Mouse (Mus musculus): ENCODE measurements around the gene Ttll8.

Gene Ttll8

GRCm38 (mm10) chr15:88921131-88921991, 32.9 kb downstream of the Ttll8 start:
- DNase-seq (ENCODE audit: low spot score in 2 of 2), result peak; percentile 59 to 71

GRCm38 (mm10) chr15:88920065-88920464, 34.2 kb downstream of the Ttll8 start:
- DNase-seq (ENCODE audit: low spot score in 2 of 2), result no peak

GRCm38 (mm10) chr15:88919328-88919727, 34.9 kb downstream of the Ttll8 start:
- no peak for DNase-seq (ENCODE audit: low spot score in 2 of 2)

GRCm38 (mm10) chr15:88917126-88917525, 37.1 kb downstream of the Ttll8 start:
- no peak for DNase-seq (ENCODE audit: low spot score in 2 of 2)

GRCm38 (mm10) chr15:88916366-88916765, 37.9 kb downstream of the Ttll8 start:
- DNase-seq (ENCODE audit: low spot score in 2 of 2), result no peak

- DNase-seq (ENCODE audit: low spot score in 2 of 2), result no peak
Observed at GRCm38 (mm10) chr15:88915046-88915445, 39.2 kb downstream of the Ttll8 start.

- DNase-seq (ENCODE audit: low spot score in 2 of 2), result no peak
Observed at GRCm38 (mm10) chr15:88906347-88906746, 47.9 kb downstream of the Ttll8 start.

GRCm38 (mm10) chr15:88904056-88904811, 50.0 kb downstream of the Ttll8 start:
- no peak for DNase-seq (ENCODE audit: low spot score in 2 of 2)

GRCm38 (mm10) chr15:88903086-88903485, 51.1 kb downstream of the Ttll8 start:
- DNase-seq (ENCODE audit: low spot score in 2 of 2), result no peak

- DNase-seq (ENCODE audit: low spot score in 2 of 2), result no peak
Observed at GRCm38 (mm10) chr15:88902200-88902875, 51.9 kb downstream of the Ttll8 start.

- DNase-seq (ENCODE audit: low spot score in 2 of 2), result no peak
Observed at GRCm38 (mm10) chr15:88896341-88896980, 57.8 kb downstream of the Ttll8 start.

GRCm38 (mm10) chr15:88895891-88896290, 58.3 kb downstream of the Ttll8 start:
- no peak for DNase-seq (ENCODE audit: low spot score in 2 of 2)

- no peak for DNase-seq (ENCODE audit: low spot score in 2 of 2)
Observed at GRCm38 (mm10) chr15:88895119-88895518, 59.1 kb downstream of the Ttll8 start.

- no peak for DNase-seq (ENCODE audit: low spot score in 2 of 2)
Observed at GRCm38 (mm10) chr15:88892876-88893275, 61.3 kb downstream of the Ttll8 start.

- no peak for DNase-seq (ENCODE audit: low spot score in 2 of 2)
Observed at GRCm38 (mm10) chr15:88892252-88892651, 62.0 kb downstream of the Ttll8 start.

- no peak for DNase-seq (ENCODE audit: low spot score in 2 of 2)
Observed at GRCm38 (mm10) chr15:88891676-88892040, 62.6 kb downstream of the Ttll8 start.

GRCm38 (mm10) chr15:88890751-88891675, 63.2 kb downstream of the Ttll8 start:
- peak; percentile 81 to 92 for DNase-seq (ENCODE audit: low spot score in 2 of 2)

GRCm38 (mm10) chr15:88889994-88890393, 64.2 kb downstream of the Ttll8 start:
- DNase-seq (ENCODE audit: low spot score in 2 of 2), result no peak

GRCm38 (mm10) chr15:88889032-88889431, 65.2 kb downstream of the Ttll8 start:
- DNase-seq (ENCODE audit: low spot score in 2 of 2), result no peak

- DNase-seq (ENCODE audit: low spot score in 2 of 2), result no peak
Observed at GRCm38 (mm10) chr15:88885376-88885775, 68.8 kb downstream of the Ttll8 start.

- no peak for DNase-seq (ENCODE audit: low spot score in 2 of 2)
Observed at GRCm38 (mm10) chr15:88883342-88883741, 70.9 kb downstream of the Ttll8 start.

Data from natural killer cell, adult 2 months (primary cell).